9 mouse cellular contexts compared by ENCODE assay signal in genomic region chr12:111159659-111160428, GRCm38 (mm10). TPM values are rescaled to one million over a fixed set of nuclear protein-coding genes. Genes with fewer than 3 reads are reported as not detected.
A peak's percentile ranks its signal among the peaks of the same experiment; 100 is the strongest.
DNase-seq lines count a peak whose midpoint lies in the region; ATAC-seq lines count a peak whose summit lies in the region.
"Had no signal": no experiment of that assay in that cellular context is flagged by ENCODE, and none has a peak within 500 bp of the region (broad histone marks: within the 10 kb centered on the region; RNA-seq: fewer than 3 reads in every experiment).

No protein-coding gene starts in this region.

- H3K4me3 ChIP-seq in forebrain, embryonic 14.5 days (ENCODE audit: low read depth, low read length): no peak overlapping the region
- H3K4me3 ChIP-seq: embryonic facial prominence, embryonic 13.5 days had no signal

- peaks cover 23% of the 10 kb centered on the region for H3K4me1 ChIP-seq in forebrain, embryonic 14.5 days (ENCODE audit: control insufficient read depth, insufficient read depth, low read length)

- 80% methylated on average over 12 of the region's 12 CpGs for WGBS in forebrain, embryonic 14.5 days

- peak; percentile 69 for ATAC-seq in megakaryocyte progenitor cell, adult 5-6 weeks (replicated peaks; ENCODE audit: poor library complexity)
- ATAC-seq in forebrain, embryonic 14.5 days: no peak

- H3K27me3 ChIP-seq in forebrain, embryonic 14.5 days (replicated peaks; ENCODE audit: control insufficient read depth, insufficient read depth, low read length): no peaks in the 10 kb centered on the region
- H3K27me3 ChIP-seq: embryonic facial prominence, embryonic 13.5 days had no signal

- no peak overlapping the region for H3K27ac ChIP-seq in forebrain, embryonic 14.5 days (ENCODE audit: low read depth, low read length)
- H3K27ac ChIP-seq: embryonic facial prominence, embryonic 13.5 days had no signal

- no peaks in the 10 kb centered on the region for H3K9me3 ChIP-seq in forebrain, embryonic 14.5 days (replicated peaks; ENCODE audit: control insufficient read depth, low read length)
- H3K9me3 ChIP-seq: embryonic facial prominence, embryonic 13.5 days had no signal

- intact Hi-C loops in heart, postnatal 25 days (cut with DNase I): no loop called here

- H3K9ac ChIP-seq in forebrain, embryonic 14.5 days (ENCODE audit: low read length): no peak overlapping the region
- H3K9ac ChIP-seq: embryonic facial prominence, embryonic 13.5 days had no signal

- H3K4me2 ChIP-seq in forebrain, embryonic 14.5 days (ENCODE audit: low read length): no peak overlapping the region
- H3K4me2 ChIP-seq: embryonic facial prominence, embryonic 13.5 days had no signal

- DNase-seq in 3T3-L1 (ENCODE audit: low read depth, low spot score): peak; percentile 56
- DNase-seq in CD4-positive helper T cell, adult 2 months (ENCODE audit: low read depth, low spot score): peak; percentile 87
- peak; percentile 31 for DNase-seq in heart, postnatal 25 days (ENCODE audit: low spot score)
- no peak for DNase-seq in cerebellum, postnatal 36 days
- no peak for DNase-seq in retina, postnatal 1 day
- DNase-seq in forebrain, embryonic 14.5 days (ENCODE audit: low spot score): no peak
- DNase-seq in cerebellum, adult 9-11 months: no peak

- no peaks in the 10 kb centered on the region for H3K36me3 ChIP-seq in forebrain, embryonic 14.5 days (ENCODE audit: control insufficient read depth, insufficient read depth, low read length)
- H3K36me3 ChIP-seq: embryonic facial prominence, embryonic 13.5 days had no signal

RNA-seq across cellular contexts. Expression of gene Traf3, which starts 6.3 kb away (rescaled TPM):
- 10 to 100 TPM; 15.0 to 15.2 TPM for total RNA-seq in heart, postnatal 25 days (2021)
- 12.0 and 12.4 TPM in 2 replicates for total RNA-seq in megakaryocyte progenitor cell, adult 5-6 weeks (2015)
- 24.1 and 24.5 TPM in 2 replicates for total RNA-seq in megakaryocyte progenitor cell, adult 5-6 weeks (2017)
- polyA plus RNA-seq in forebrain, embryonic 14.5 days (2014; fragmentation: Nextera tagmentation; extraction: Ambion mirVana): 9.8 and 12.1 TPM in 2 replicates

RNA-seq across cellular contexts. Expression of gene 4930595D18Rik, which starts 24.4 kb away (rescaled TPM):
- total RNA-seq in heart, postnatal 25 days (2021): not detected
- total RNA-seq in megakaryocyte progenitor cell, adult 5-6 weeks (2015): not detected in 2 replicates
- total RNA-seq in megakaryocyte progenitor cell, adult 5-6 weeks (2017): not detected in 2 replicates
- not detected in 2 replicates for polyA plus RNA-seq in forebrain, embryonic 14.5 days (2014; fragmentation: Nextera tagmentation; extraction: Ambion mirVana)
- polyA plus RNA-seq: embryonic facial prominence, embryonic 13.5 days had no signal

Comparison
In these comparisons a context has a peak if more than half of its experiments do, and no peak if none do; other contexts are left out.
1. DNase-seq: peak in 3T3-L1 (single experiment), CD4-positive helper T cell, adult 2 months (single experiment) and heart, postnatal 25 days (single experiment); none in cerebellum, postnatal 36 days (0 of 2), retina, postnatal 1 day (single experiment), forebrain, embryonic 14.5 days (single experiment) and cerebellum, adult 9-11 months (single experiment).